Comparison of ENCODE assay signal across 8 mouse cellular contexts in genomic region chr7:102441657-102442391, GRCm38 (mm10). TPM values are rescaled to one million over a fixed set of nuclear protein-coding genes. Genes with fewer than 3 reads are reported as not detected.
A peak's percentile ranks its signal among the peaks of the same experiment; 100 is the strongest.
DNase-seq lines count a peak whose midpoint lies in the region; ATAC-seq and TF ChIP-seq lines count a peak whose summit lies in the region.

Gene Rrm1, plus strand, starts transcription at chr7:102441695.

- DNase-seq in MN1 (ENCODE audit: low spot score): peak; percentile 99
- DNase-seq in cerebellum, adult 9-10 months: peak; percentile 95
- peak; percentile 96 for DNase-seq in hindbrain, embryonic 10.5 days (ENCODE audit: low spot score)
- DNase-seq in layer of hippocampus, adult 9-11 months: peak; percentile 96
- DNase-seq in lung, postnatal 0 days (ENCODE audit: low spot score): peak; percentile 99
- peak; percentile 93 for DNase-seq in ovary, postnatal 14 days (ENCODE audit: low spot score)
- peak; percentile 94 for DNase-seq in thymus, postnatal 14 days

- no peak for TF ChIP-seq EP300 in lung, postnatal 0 days (IDR thresholded peaks at IDR 0.05)

- peak within 1 kb of the TSS; percentile 54 for H3K9ac ChIP-seq in lung, postnatal 0 days (replicated peaks; ENCODE audit: low read depth)

- peak within 1 kb of the TSS; percentile 68 for H3K4me2 ChIP-seq in lung, postnatal 0 days (replicated peaks; ENCODE audit: low read depth, low read length)

- H3K36me3 ChIP-seq in hindbrain, embryonic 10.5 days: peaks cover 33% of the 10 kb centered on the region
- peaks cover 5% of the 10 kb centered on the region; the same call in 1 of the 2 replicates for H3K36me3 ChIP-seq in lung, postnatal 0 days (ENCODE audit: insufficient read depth, low read length)

- no peak for TF ChIP-seq CTCF in lung, postnatal 0 days (IDR thresholded peaks at IDR 0.05)

- peaks cover 18% of the 10 kb centered on the region for H3K4me1 ChIP-seq in hindbrain, embryonic 10.5 days (replicated peaks)
- 0 out of 2 replicates have a peak, but pooled peaks cover 3% of the 10 kb centered on the region for H3K4me1 ChIP-seq in lung, postnatal 0 days (ENCODE audit: insufficient read depth, low read depth, low read length)

- WGBS in hindbrain, embryonic 10.5 days: under 1% methylated on average over 56 of the region's 56 CpGs
- WGBS in lung, postnatal 0 days: 0% methylated on average over 47 of the region's 56 CpGs

- peak within 1 kb of the TSS; percentile 90 for H3K4me3 ChIP-seq in hindbrain, embryonic 10.5 days
- H3K4me3 ChIP-seq in lung, postnatal 0 days (ENCODE audit: low read depth, low read length): peak within 1 kb of the TSS; percentile 69

- H3K27ac ChIP-seq in hindbrain, embryonic 10.5 days: peak within 1 kb of the TSS; percentile 97
- peak within 1 kb of the TSS; percentile 9 for H3K27ac ChIP-seq in lung, postnatal 0 days (ENCODE audit: low read length)

- no peaks in the 10 kb centered on the region for H3K9me3 ChIP-seq in hindbrain, embryonic 10.5 days
- H3K9me3 ChIP-seq in lung, postnatal 0 days (ENCODE audit: low read length): no peaks in the 10 kb centered on the region

- H3K27me3 ChIP-seq in hindbrain, embryonic 10.5 days (ENCODE audit: insufficient read depth, poor library complexity, severe bottlenecking): peaks cover 19% of the 10 kb centered on the region
- no peaks in the 10 kb centered on the region for H3K27me3 ChIP-seq in lung, postnatal 0 days (replicated peaks; ENCODE audit: insufficient read depth, low read length)

- peak; percentile 100 for ATAC-seq in frontal cortex, adult (ENCODE audit: low TSS enrichment)
- ATAC-seq in lung, postnatal 0 days: peak; percentile 99

RNA-seq across cellular contexts. Expression of gene Rrm1, which starts in this region (rescaled TPM):
- 213 and 259 TPM in 2 replicates for polyA plus RNA-seq in hindbrain, embryonic 10.5 days (2016; fragmentation: Nextera tagmentation; extraction: Ambion mirVana)
- 20.7 and 25.2 TPM in 2 replicates for polyA plus RNA-seq in lung, postnatal 0 days (2015; fragmentation: Nextera tagmentation; extraction: Ambion mirVana)

Comparison
In these comparisons a context has a peak if more than half of its experiments do, and no peak if none do; other contexts are left out.
1. Peak in every context shown above with its lines: DNase-seq, ATAC-seq, H3K4me3 ChIP-seq and H3K27ac ChIP-seq.